Mouse (Mus musculus): ENCODE results near the gene Tktl1.

GRCm38 (mm10) chrX:74248651-74249050, 71.6 kb downstream of the Tktl1 start:
- TF ChIP-seq FLI1 (IDR thresholded peaks at IDR 0.05; ENCODE audit: low read length) (no peak), GATA1 (IDR thresholded peaks at IDR 0.05; ENCODE audit: borderline replicate concordance, low read length) (no peak)
